Mouse (Mus musculus): ENCODE results near the gene Kdm4c. TPM values are rescaled to one million over a fixed set of nuclear protein-coding genes. Genes with fewer than 3 reads are reported as not detected.

The Kdm4c gene
- polyA plus RNA-seq, 1 experiment from 2014 or later: 12.3 TPM

- H3K9me3 ChIP-seq (replicated peaks; ENCODE audit: control insufficient read depth, low read length): no peaks in the 10 kb centered on the region
- H3K27ac ChIP-seq (ENCODE audit: low read length): no peak overlapping the region
- no peak overlapping the region for H3K4me2 ChIP-seq (ENCODE audit: low read depth, low read length)
- no peaks in the 10 kb centered on the region for H3K4me1 ChIP-seq (ENCODE audit: control insufficient read depth, insufficient read depth, low read length)
- no peak overlapping the region for H3K4me3 ChIP-seq (ENCODE audit: low read length)
- WGBS: 92% methylated on average over 3 of the region's 3 CpGs
- H3K36me3 ChIP-seq (ENCODE audit: control insufficient read depth, insufficient read depth): no peaks in the 10 kb centered on the region; the same call in 1 of the 2 replicates
- no peak overlapping the region for H3K9ac ChIP-seq (ENCODE audit: low read length)
- ATAC-seq (replicated peaks; ENCODE audit: extremely low read depth, insufficient read depth, low FRiP score): no peak
- no peaks in the 10 kb centered on the region for H3K27me3 ChIP-seq (ENCODE audit: control insufficient read depth, insufficient read depth, low read length)
Measured at GRCm38 (mm10) chr4:74287851-74288250, 45.6 kb downstream of the Kdm4c start.

- H3K4me3 ChIP-seq (ENCODE audit: low read length): no peak overlapping the region
- no peaks in the 10 kb centered on the region for H3K27me3 ChIP-seq (ENCODE audit: control insufficient read depth, insufficient read depth, low read length)
- peaks cover 3% of the 10 kb centered on the region for H3K36me3 ChIP-seq (ENCODE audit: control insufficient read depth, insufficient read depth)
- H3K4me2 ChIP-seq (ENCODE audit: low read depth, low read length): no peak overlapping the region
- no peak for ATAC-seq (replicated peaks; ENCODE audit: extremely low read depth, insufficient read depth, low FRiP score)
- H3K4me1 ChIP-seq (ENCODE audit: control insufficient read depth, insufficient read depth, low read length): no peaks in the 10 kb centered on the region
- H3K9me3 ChIP-seq (replicated peaks; ENCODE audit: control insufficient read depth, low read length): no peaks in the 10 kb centered on the region
- H3K9ac ChIP-seq (ENCODE audit: low read length): no peak overlapping the region
- H3K27ac ChIP-seq (ENCODE audit: low read length): no peak overlapping the region
- 82% methylated on average over 3 of the region's 3 CpGs for WGBS
Measured at GRCm38 (mm10) chr4:74294726-74295125, 52.4 kb downstream of the Kdm4c start.

- no peak overlapping the region for H3K4me2 ChIP-seq (ENCODE audit: low read depth, low read length)
- no peaks in the 10 kb centered on the region for H3K4me1 ChIP-seq (ENCODE audit: control insufficient read depth, insufficient read depth, low read length)
- H3K9me3 ChIP-seq (replicated peaks; ENCODE audit: control insufficient read depth, low read length): no peaks in the 10 kb centered on the region
- no peak for ATAC-seq (replicated peaks; ENCODE audit: extremely low read depth, insufficient read depth, low FRiP score)
- 91% methylated on average over 5 of the region's 5 CpGs for WGBS
- no peaks in the 10 kb centered on the region for H3K27me3 ChIP-seq (ENCODE audit: control insufficient read depth, insufficient read depth, low read length)
- no peak overlapping the region for H3K27ac ChIP-seq (ENCODE audit: low read length)
- no peak overlapping the region for H3K9ac ChIP-seq (ENCODE audit: low read length)
- H3K4me3 ChIP-seq (ENCODE audit: low read length): no peak overlapping the region
- H3K36me3 ChIP-seq (ENCODE audit: control insufficient read depth, insufficient read depth): peaks cover 3% of the 10 kb centered on the region; the same call in 1 of the 2 replicates
Measured at GRCm38 (mm10) chr4:74305315-74306105, 63.2 kb downstream of the Kdm4c start.

GRCm38 (mm10) chr4:74311135-74311534, 68.8 kb downstream of the Kdm4c start:
- peaks cover 11% of the 10 kb centered on the region for H3K36me3 ChIP-seq (ENCODE audit: control insufficient read depth, insufficient read depth)
- H3K27ac ChIP-seq (ENCODE audit: low read length): no peak overlapping the region
- H3K9ac ChIP-seq (ENCODE audit: low read length): no peak overlapping the region
- H3K4me2 ChIP-seq (ENCODE audit: low read depth, low read length): no peak overlapping the region
- H3K27me3 ChIP-seq (ENCODE audit: control insufficient read depth, insufficient read depth, low read length): no peaks in the 10 kb centered on the region
- ATAC-seq (replicated peaks; ENCODE audit: extremely low read depth, insufficient read depth, low FRiP score): no peak
- no peaks in the 10 kb centered on the region for H3K4me1 ChIP-seq (ENCODE audit: control insufficient read depth, insufficient read depth, low read length)
- H3K4me3 ChIP-seq (ENCODE audit: low read length): no peak overlapping the region
- no peaks in the 10 kb centered on the region for H3K9me3 ChIP-seq (replicated peaks; ENCODE audit: control insufficient read depth, low read length)
- 77% methylated on average over 5 of the region's 5 CpGs for WGBS

GRCm38 (mm10) chr4:74312858-74313257, 70.6 kb downstream of the Kdm4c start:
- Histone ChIP-seq H3K4me2 (ENCODE audit: low read depth, low read length) (no peak overlapping the region), H3K36me3 (ENCODE audit: control insufficient read depth, insufficient read depth) (peaks cover 18% of the 10 kb centered on the region), H3K4me3 (ENCODE audit: low read length) (no peak overlapping the region), H3K27ac (ENCODE audit: low read length) (no peak overlapping the region), H3K27me3 (ENCODE audit: control insufficient read depth, insufficient read depth, low read length) (no peaks in the 10 kb centered on the region), H3K4me1 (ENCODE audit: control insufficient read depth, insufficient read depth, low read length) (no peaks in the 10 kb centered on the region), H3K9me3 (replicated peaks; ENCODE audit: control insufficient read depth, low read length) (no peaks in the 10 kb centered on the region), H3K9ac (ENCODE audit: low read length) (no peak overlapping the region)
- 90% methylated on average over 2 of the region's 2 CpGs for WGBS
- ATAC-seq (replicated peaks; ENCODE audit: extremely low read depth, insufficient read depth, low FRiP score): no peak

- Histone ChIP-seq H3K4me3 (ENCODE audit: low read length) (no peak overlapping the region), H3K4me2 (ENCODE audit: low read depth, low read length) (no peak overlapping the region), H3K36me3 (ENCODE audit: control insufficient read depth, insufficient read depth) (peaks cover 15% of the 10 kb centered on the region), H3K27me3 (ENCODE audit: control insufficient read depth, insufficient read depth, low read length) (no peaks in the 10 kb centered on the region), H3K9me3 (replicated peaks; ENCODE audit: control insufficient read depth, low read length) (no peaks in the 10 kb centered on the region), H3K9ac (ENCODE audit: low read length) (no peak overlapping the region), H3K27ac (ENCODE audit: low read length) (no peak overlapping the region), H3K4me1 (ENCODE audit: control insufficient read depth, insufficient read depth, low read length) (no peaks in the 10 kb centered on the region)
- ATAC-seq (replicated peaks; ENCODE audit: extremely low read depth, insufficient read depth, low FRiP score): no peak
- WGBS: 91% methylated on average over 5 of the region's 5 CpGs
Measured at GRCm38 (mm10) chr4:74315388-74315787, 73.1 kb downstream of the Kdm4c start.

- Histone ChIP-seq H3K4me3 (ENCODE audit: low read length) (no peak overlapping the region), H3K36me3 (ENCODE audit: control insufficient read depth, insufficient read depth) (peaks cover 11% of the 10 kb centered on the region), H3K27me3 (ENCODE audit: control insufficient read depth, insufficient read depth, low read length) (no peaks in the 10 kb centered on the region), H3K9ac (ENCODE audit: low read length) (no peak overlapping the region), H3K27ac (ENCODE audit: low read length) (no peak overlapping the region), H3K4me2 (ENCODE audit: low read depth, low read length) (no peak overlapping the region), H3K9me3 (replicated peaks; ENCODE audit: control insufficient read depth, low read length) (no peaks in the 10 kb centered on the region), H3K4me1 (ENCODE audit: control insufficient read depth, insufficient read depth, low read length) (no peaks in the 10 kb centered on the region)
- ATAC-seq (replicated peaks; ENCODE audit: extremely low read depth, insufficient read depth, low FRiP score): no peak
- WGBS: 96% methylated on average over 1 of the region's 1 CpGs
Measured at GRCm38 (mm10) chr4:74319313-74319712, 77.0 kb downstream of the Kdm4c start.

GRCm38 (mm10) chr4:74357479-74357878, 115.2 kb downstream of the Kdm4c start:
- no peak for ATAC-seq (replicated peaks; ENCODE audit: extremely low read depth, insufficient read depth, low FRiP score)
- Histone ChIP-seq H3K27me3 (ENCODE audit: control insufficient read depth, insufficient read depth, low read length) (no peaks in the 10 kb centered on the region), H3K9me3 (replicated peaks; ENCODE audit: control insufficient read depth, low read length) (no peaks in the 10 kb centered on the region), H3K27ac (ENCODE audit: low read length) (no peak overlapping the region), H3K4me3 (ENCODE audit: low read length) (no peak overlapping the region), H3K4me2 (ENCODE audit: low read depth, low read length) (no peak overlapping the region), H3K4me1 (ENCODE audit: control insufficient read depth, insufficient read depth, low read length) (no peaks in the 10 kb centered on the region), H3K36me3 (ENCODE audit: control insufficient read depth, insufficient read depth) (peaks cover 19% of the 10 kb centered on the region), H3K9ac (ENCODE audit: low read length) (no peak overlapping the region)
- WGBS: 89% methylated on average over 4 of the region's 4 CpGs

GRCm38 (mm10) chr4:74360274-74360673, 118.0 kb downstream of the Kdm4c start:
- no peaks in the 10 kb centered on the region for H3K4me1 ChIP-seq (ENCODE audit: control insufficient read depth, insufficient read depth, low read length)
- no peak overlapping the region for H3K4me3 ChIP-seq (ENCODE audit: low read length)
- H3K9ac ChIP-seq (ENCODE audit: low read length): no peak overlapping the region
- 95% methylated on average over 3 of the region's 3 CpGs for WGBS
- H3K27ac ChIP-seq (ENCODE audit: low read length): no peak overlapping the region
- H3K4me2 ChIP-seq (ENCODE audit: low read depth, low read length): no peak overlapping the region
- ATAC-seq (replicated peaks; ENCODE audit: extremely low read depth, insufficient read depth, low FRiP score): no peak
- H3K36me3 ChIP-seq (ENCODE audit: control insufficient read depth, insufficient read depth): peaks cover 12% of the 10 kb centered on the region
- H3K27me3 ChIP-seq (ENCODE audit: control insufficient read depth, insufficient read depth, low read length): no peaks in the 10 kb centered on the region
- H3K9me3 ChIP-seq (replicated peaks; ENCODE audit: control insufficient read depth, low read length): no peaks in the 10 kb centered on the region
